17 mouse cellular contexts compared by ENCODE assay signal in genomic region chr6:146283981-146284380, GRCm38 (mm10).
DNase-seq lines count a peak whose midpoint lies in the region; ATAC-seq lines count a peak whose summit lies in the region.
"Had no signal": no experiment of that assay in that cellular context is flagged by ENCODE, and none has a peak within 500 bp of the region (broad histone marks: within the 10 kb centered on the region; RNA-seq: fewer than 3 reads in every experiment).

No protein-coding gene starts in this region.

- H3K4me2 ChIP-seq in hindbrain, embryonic 14.5 days (replicated peaks), result no peak overlapping the region
- no peak overlapping the region for H3K4me2 ChIP-seq in hindbrain, embryonic 13.5 days
- no peak overlapping the region for H3K4me2 ChIP-seq in midbrain, embryonic 14.5 days (ENCODE audit: low read length)
- H3K4me2 ChIP-seq: embryonic facial prominence, embryonic 13.5 days; heart, embryonic 11.5 days; hindbrain, embryonic 15.5 days; limb, embryonic 13.5 days; liver, embryonic 13.5 days; lung, embryonic 14.5 days had no signal

- H3K36me3 ChIP-seq in hindbrain, embryonic 14.5 days (replicated peaks; ENCODE audit: control insufficient read depth, insufficient read depth), result no peaks in the 10 kb centered on the region
- no peaks in the 10 kb centered on the region for H3K36me3 ChIP-seq in hindbrain, embryonic 13.5 days
- no peaks in the 10 kb centered on the region for H3K36me3 ChIP-seq in midbrain, embryonic 10.5 days
- H3K36me3 ChIP-seq in midbrain, embryonic 14.5 days (ENCODE audit: control insufficient read depth, insufficient read depth, low read length), result no peaks in the 10 kb centered on the region
- H3K36me3 ChIP-seq: hindbrain, embryonic 15.5 days; limb, embryonic 13.5 days; liver, embryonic 13.5 days had no signal

- no peak for ATAC-seq in hindbrain, embryonic 14.5 days (ENCODE audit: low FRiP score)
- ATAC-seq in hindbrain, embryonic 13.5 days (ENCODE audit: low FRiP score), result no peak
- no peak for ATAC-seq in midbrain, embryonic 14.5 days (ENCODE audit: low FRiP score, low TSS enrichment)
- ATAC-seq: forebrain, embryonic 14.5 days had no signal

- H3K4me1 ChIP-seq in hindbrain, embryonic 14.5 days (replicated peaks; ENCODE audit: control insufficient read depth, insufficient read depth, low read length), result no peaks in the 10 kb centered on the region
- H3K4me1 ChIP-seq in hindbrain, embryonic 13.5 days (replicated peaks), result peaks cover 6% of the 10 kb centered on the region; the same call in 1 of the 2 replicates
- H3K4me1 ChIP-seq in midbrain, embryonic 10.5 days, result 0 out of 2 replicates have a peak, but pooled peaks cover 3% of the 10 kb centered on the region
- no peaks in the 10 kb centered on the region for H3K4me1 ChIP-seq in midbrain, embryonic 14.5 days (ENCODE audit: control insufficient read depth, insufficient read depth, low read length)
- H3K4me1 ChIP-seq: liver, embryonic 13.5 days had no signal

- no peak for DNase-seq in hindbrain, embryonic 14.5 days (ENCODE audit: low spot score)
- no peak for DNase-seq in midbrain, embryonic 10.5 days (ENCODE audit: low spot score)
- DNase-seq in midbrain, embryonic 14.5 days, result no peak
- DNase-seq in T-cell, adult 2 months (ENCODE audit: low spot score), result peak; percentile 52
- peak; percentile 51 for DNase-seq in thymus, postnatal 14 days
- no peak for DNase-seq in embryo, embryonic 10.5 days (ENCODE audit: low spot score)
- DNase-seq: cerebellum, adult 2 months; heart, postnatal 14 days; liver, embryonic 13.5 days; lung, embryonic 14.5 days; lung, postnatal 36 days had no signal

- H3K27ac ChIP-seq in hindbrain, embryonic 14.5 days, result 0 out of 2 replicates have a peak overlapping the region, but pooled peaks have one; percentile 28
- H3K27ac ChIP-seq in hindbrain, embryonic 13.5 days, result no peak overlapping the region
- 0 out of 2 replicates have a peak overlapping the region, but pooled peaks have one; percentile 42 for H3K27ac ChIP-seq in midbrain, embryonic 10.5 days (replicated peaks)
- H3K27ac ChIP-seq in midbrain, embryonic 14.5 days (replicated peaks; ENCODE audit: low read depth, low read length), result no peak overlapping the region
- H3K27ac ChIP-seq: embryonic facial prominence, embryonic 13.5 days; hindbrain, embryonic 15.5 days; limb, embryonic 13.5 days; liver, embryonic 13.5 days had no signal

- H3K9ac ChIP-seq in hindbrain, embryonic 14.5 days, result no peak overlapping the region
- H3K9ac ChIP-seq in hindbrain, embryonic 13.5 days, result no peak overlapping the region
- no peak overlapping the region for H3K9ac ChIP-seq in midbrain, embryonic 14.5 days (replicated peaks; ENCODE audit: low read length)
- H3K9ac ChIP-seq: embryonic facial prominence, embryonic 13.5 days; hindbrain, embryonic 15.5 days; limb, embryonic 13.5 days; liver, embryonic 13.5 days; lung, embryonic 14.5 days had no signal

- H3K27me3 ChIP-seq in hindbrain, embryonic 14.5 days (ENCODE audit: control insufficient read depth, insufficient read depth, low read length), result no peaks in the 10 kb centered on the region
- H3K27me3 ChIP-seq in hindbrain, embryonic 13.5 days, result no peaks in the 10 kb centered on the region
- H3K27me3 ChIP-seq in midbrain, embryonic 10.5 days (ENCODE audit: low read depth, poor library complexity, severe bottlenecking), result no peaks in the 10 kb centered on the region
- no peaks in the 10 kb centered on the region for H3K27me3 ChIP-seq in midbrain, embryonic 14.5 days (ENCODE audit: control insufficient read depth, insufficient read depth, low read length)
- H3K27me3 ChIP-seq: hindbrain, embryonic 15.5 days; limb, embryonic 13.5 days; liver, embryonic 13.5 days had no signal

- WGBS in hindbrain, embryonic 14.5 days, result 74% methylated on average over 7 of the region's 7 CpGs
- 74% methylated on average over 7 of the region's 7 CpGs for WGBS in hindbrain, embryonic 13.5 days
- 85% methylated on average over 7 of the region's 7 CpGs for WGBS in midbrain, embryonic 10.5 days
- 78% methylated on average over 7 of the region's 7 CpGs for WGBS in midbrain, embryonic 14.5 days

- H3K9me3 ChIP-seq in hindbrain, embryonic 14.5 days (ENCODE audit: control insufficient read depth, low read length), result 0 out of 2 replicates have a peak, but pooled peaks cover 4% of the 10 kb centered on the region
- H3K9me3 ChIP-seq in hindbrain, embryonic 13.5 days, result no peaks in the 10 kb centered on the region
- H3K9me3 ChIP-seq in midbrain, embryonic 10.5 days (replicated peaks), result peaks cover 8% of the 10 kb centered on the region
- H3K9me3 ChIP-seq in midbrain, embryonic 14.5 days (ENCODE audit: control insufficient read depth, low read length), result no peaks in the 10 kb centered on the region; the same call in 1 of the 2 replicates
- H3K9me3 ChIP-seq: embryonic facial prominence, embryonic 13.5 days; hindbrain, embryonic 15.5 days; liver, embryonic 13.5 days had no signal

- no peak overlapping the region for H3K4me3 ChIP-seq in hindbrain, embryonic 14.5 days (replicated peaks; ENCODE audit: low read length)
- H3K4me3 ChIP-seq in hindbrain, embryonic 13.5 days, result no peak overlapping the region
- no peak overlapping the region for H3K4me3 ChIP-seq in midbrain, embryonic 10.5 days
- H3K4me3 ChIP-seq in midbrain, embryonic 14.5 days (replicated peaks; ENCODE audit: low read depth, low read length), result no peak overlapping the region
- H3K4me3 ChIP-seq: embryonic facial prominence, embryonic 13.5 days; hindbrain, embryonic 15.5 days; limb, embryonic 13.5 days; liver, embryonic 13.5 days had no signal

Comparison
In these comparisons a context has a peak if more than half of its experiments do, and no peak if none do; other contexts are left out.
1. H3K27ac ChIP-seq: peak in hindbrain, embryonic 14.5 days (single experiment) and midbrain, embryonic 10.5 days (single experiment); none in hindbrain, embryonic 13.5 days (single experiment) and midbrain, embryonic 14.5 days (single experiment).
2. DNase-seq: peak in T-cell, adult 2 months (single experiment) and thymus, postnatal 14 days (single experiment); none in hindbrain, embryonic 14.5 days (single experiment), midbrain, embryonic 10.5 days (single experiment), midbrain, embryonic 14.5 days (single experiment) and embryo, embryonic 10.5 days (single experiment).